Mouse (Mus musculus) neural tube, embryonic 12.5 days (tissue): ENCODE results near the gene Fgfr2. TPM values are rescaled to one million over a fixed set of nuclear protein-coding genes. Genes with fewer than 3 reads are reported as not detected.

Experiments
- ATAC-seq: fragments of 200-750 bp; cut with Nextera tagmentation; 2 replicates; pipeline ENCODE4 v1.8.0; 2017; ENCODE audit warnings: low read depth, mild to moderate bottlenecking, moderate TSS enrichment, moderate library complexity; ENCODE audit not compliant: low FRiP score
- H3K27ac ChIP-seq: fragments of 300-500 bp; sonication (generic); 2 replicates; pipeline ENCODE4 v1.5.1; 2016
- H3K27me3 ChIP-seq: fragments of 300-500 bp; sonication (generic); replicated peaks from 2 replicates; pipeline ENCODE4 v1.6.1; 2016; ENCODE audit warnings: mild to moderate bottlenecking
- H3K36me3 ChIP-seq: fragments of 300-500 bp; sonication (generic); 2 replicates; pipeline ENCODE4 v1.6.1; 2016; ENCODE audit warnings: mild to moderate bottlenecking
- H3K4me1 ChIP-seq: fragments of 300-500 bp; sonication (generic); 2 replicates; pipeline ENCODE4 v1.6.1; 2016
- H3K4me2 ChIP-seq: fragments of 300-500 bp; sonication (generic); replicated peaks from 2 replicates; pipeline ENCODE4 v1.6.1; 2016; ENCODE audit warnings: mild to moderate bottlenecking
- H3K4me3 ChIP-seq: fragments of 300-500 bp; sonication (generic); 2 replicates; pipeline ENCODE4 v1.5.1; 2016
- H3K9ac ChIP-seq: fragments of 300-500 bp; sonication (generic); 2 replicates; pipeline ENCODE4 v1.6.1; 2016; ENCODE audit warnings: mild to moderate bottlenecking
- H3K9me3 ChIP-seq: fragments of 300-500 bp; sonication (generic); 2 replicates; pipeline ENCODE4 v1.6.1; 2016; ENCODE audit warnings: mild to moderate bottlenecking
- WGBS: fragments of 180-500 bp; shearing (Covaris S2); methylation state at CpG from one replicate; pipeline ENCODE4 v1.1.7; 2016; 5-methylcytosine and 5-hydroxymethylcytosine counted together
- polyA plus RNA-seq: library from polyadenylated mRNA; unstranded; fragments of >200 nt; fragmentation: Nextera tagmentation; extraction: Ambion mirVana; gene quantifications from 2 replicates; pipeline ENCODE4 v1.2.1, GENCODE M21; 2016

Gene Fgfr2
- polyA plus RNA-seq, 1 experiment from 2014 or later, result 65.0 TPM

GRCm38 (mm10) chr7:130985193-130985592 lies 2138.0 kb downstream of the Fgfr2 start:
- no peak for ATAC-seq
- Histone ChIP-seq H3K9me3 (no peaks in the 10 kb centered on the region), H3K4me1 (no peaks in the 10 kb centered on the region), H3K27ac (no peak overlapping the region), H3K36me3 (no peaks in the 10 kb centered on the region), H3K4me3 (no peak overlapping the region), H3K4me2 (no peak overlapping the region), H3K27me3 (no peaks in the 10 kb centered on the region), H3K9ac (no peak overlapping the region)
- WGBS, result 89% methylated on average over 12 of the region's 12 CpGs

- no peak overlapping the region for H3K9ac ChIP-seq
- H3K27ac ChIP-seq, result no peak overlapping the region
- H3K36me3 ChIP-seq, result no peaks in the 10 kb centered on the region
- H3K4me1 ChIP-seq, result no peaks in the 10 kb centered on the region
- H3K4me2 ChIP-seq, result no peak overlapping the region
- no peaks in the 10 kb centered on the region for H3K9me3 ChIP-seq
- H3K27me3 ChIP-seq, result no peaks in the 10 kb centered on the region
- WGBS, result 85% methylated on average over 7 of the region's 7 CpGs
- ATAC-seq, result no peak
- no peak overlapping the region for H3K4me3 ChIP-seq
These were observed 2138.9 kb downstream of the Fgfr2 start for GRCm38 (mm10) chr7:130984294-130984693.

- Histone ChIP-seq H3K27me3 (no peaks in the 10 kb centered on the region), H3K4me1 (no peaks in the 10 kb centered on the region), H3K27ac (no peak overlapping the region), H3K4me2 (no peak overlapping the region), H3K36me3 (no peaks in the 10 kb centered on the region), H3K9me3 (no peaks in the 10 kb centered on the region), H3K9ac (no peak overlapping the region), H3K4me3 (no peak overlapping the region)
- WGBS, result 82% methylated on average over 3 of the region's 3 CpGs
- ATAC-seq, result no peak
These were observed 2140.3 kb downstream of the Fgfr2 start for GRCm38 (mm10) chr7:130982881-130983280.

- ATAC-seq, result no peak
- Histone ChIP-seq H3K27ac (no peak overlapping the region), H3K4me3 (no peak overlapping the region), H3K27me3 (no peaks in the 10 kb centered on the region), H3K9me3 (no peaks in the 10 kb centered on the region), H3K4me2 (no peak overlapping the region), H3K4me1 (no peaks in the 10 kb centered on the region; the same call in 1 of the 2 replicates), H3K36me3 (no peaks in the 10 kb centered on the region), H3K9ac (no peak overlapping the region)
- WGBS, result 35% methylated on average over 4 of the region's 4 CpGs
These were observed 2140.8 kb downstream of the Fgfr2 start for GRCm38 (mm10) chr7:130982371-130982770.

- Histone ChIP-seq H3K4me2 (no peak overlapping the region), H3K9me3 (no peaks in the 10 kb centered on the region), H3K27ac (no peak overlapping the region), H3K36me3 (no peaks in the 10 kb centered on the region), H3K4me3 (no peak overlapping the region), H3K9ac (no peak overlapping the region), H3K4me1 (peaks cover 7% of the 10 kb centered on the region), H3K27me3 (no peaks in the 10 kb centered on the region)
- 96% methylated on average over 5 of the region's 5 CpGs for WGBS
- ATAC-seq, result no peak
These were observed 2143.0 kb downstream of the Fgfr2 start for GRCm38 (mm10) chr7:130980130-130980529.

GRCm38 (mm10) chr7:130978545-130978944 lies 2144.6 kb downstream of the Fgfr2 start:
- no peaks in the 10 kb centered on the region for H3K9me3 ChIP-seq
- H3K27me3 ChIP-seq, result no peaks in the 10 kb centered on the region
- H3K36me3 ChIP-seq, result no peaks in the 10 kb centered on the region
- H3K4me1 ChIP-seq, result peaks cover 7% of the 10 kb centered on the region
- no peak for ATAC-seq
- no peak overlapping the region for H3K9ac ChIP-seq
- no peak overlapping the region for H3K27ac ChIP-seq
- WGBS, result 83% methylated on average over 1 of the region's 1 CpGs
- H3K4me3 ChIP-seq, result no peak overlapping the region
- no peak overlapping the region for H3K4me2 ChIP-seq

- peaks cover 7% of the 10 kb centered on the region for H3K4me1 ChIP-seq
- no peak for ATAC-seq
- WGBS, result 81% methylated on average over 5 of the region's 5 CpGs
These were observed 2145.2 kb downstream of the Fgfr2 start for GRCm38 (mm10) chr7:130977794-130978521.

GRCm38 (mm10) chr7:130976305-130976935 lies 2146.7 kb downstream of the Fgfr2 start:
- Histone ChIP-seq H3K27me3 (no peaks in the 10 kb centered on the region), H3K4me1 (peaks cover 7% of the 10 kb centered on the region), H3K4me3 (no peak overlapping the region), H3K36me3 (no peaks in the 10 kb centered on the region), H3K4me2 (no peak overlapping the region), H3K9me3 (no peaks in the 10 kb centered on the region), H3K9ac (no peak overlapping the region), H3K27ac (no peak overlapping the region)
- no peak for ATAC-seq
- WGBS, result 43% methylated on average over 13 of the region's 13 CpGs

More at GRCm38 (mm10) chr7:130977794-130978521, 2145.2 kb downstream of the Fgfr2 start:
- no peak overlapping the region for H3K27ac ChIP-seq
- H3K27me3 ChIP-seq, result no peaks in the 10 kb centered on the region
- no peaks in the 10 kb centered on the region for H3K9me3 ChIP-seq
- H3K36me3 ChIP-seq, result no peaks in the 10 kb centered on the region
- no peak overlapping the region for H3K4me3 ChIP-seq
- no peak overlapping the region for H3K9ac ChIP-seq
- no peak overlapping the region for H3K4me2 ChIP-seq

GRCm38 (mm10) chr7:130972767-130973166 lies 2150.4 kb downstream of the Fgfr2 start:
- Histone ChIP-seq H3K36me3 (no peaks in the 10 kb centered on the region), H3K27ac (no peak overlapping the region), H3K9ac (no peak overlapping the region), H3K4me2 (no peak overlapping the region), H3K4me1 (peaks cover 7% of the 10 kb centered on the region), H3K9me3 (no peaks in the 10 kb centered on the region), H3K27me3 (no peaks in the 10 kb centered on the region), H3K4me3 (no peak overlapping the region)
- ATAC-seq, result no peak
- 85% methylated on average over 9 of the region's 9 CpGs for WGBS

- no peak overlapping the region for H3K9ac ChIP-seq
- no peaks in the 10 kb centered on the region for H3K27me3 ChIP-seq
- no peak for ATAC-seq
- H3K4me2 ChIP-seq, result no peak overlapping the region
- no peaks in the 10 kb centered on the region for H3K36me3 ChIP-seq
- no peak overlapping the region for H3K4me3 ChIP-seq
- WGBS, result 64% methylated on average over 3 of the region's 3 CpGs
- no peak overlapping the region for H3K27ac ChIP-seq
- H3K9me3 ChIP-seq, result no peaks in the 10 kb centered on the region
- H3K4me1 ChIP-seq, result no peaks in the 10 kb centered on the region
These were observed 2153.6 kb downstream of the Fgfr2 start for GRCm38 (mm10) chr7:130969507-130969906.

GRCm38 (mm10) chr7:130969076-130969475 lies 2154.1 kb downstream of the Fgfr2 start:
- H3K9ac ChIP-seq, result no peak overlapping the region
- no peaks in the 10 kb centered on the region for H3K36me3 ChIP-seq
- H3K9me3 ChIP-seq, result no peaks in the 10 kb centered on the region
- no peaks in the 10 kb centered on the region for H3K27me3 ChIP-seq
- no peak overlapping the region for H3K27ac ChIP-seq
- 92% methylated on average over 5 of the region's 5 CpGs for WGBS
- no peak for ATAC-seq
- no peak overlapping the region for H3K4me2 ChIP-seq
- no peak overlapping the region for H3K4me3 ChIP-seq
- no peaks in the 10 kb centered on the region for H3K4me1 ChIP-seq

GRCm38 (mm10) chr7:130968537-130968936 lies 2154.6 kb downstream of the Fgfr2 start:
- H3K4me1 ChIP-seq, result no peaks in the 10 kb centered on the region
- no peaks in the 10 kb centered on the region for H3K27me3 ChIP-seq
- H3K4me2 ChIP-seq, result no peak overlapping the region
- ATAC-seq, result no peak
- WGBS, result 70% methylated on average over 7 of the region's 7 CpGs
- H3K27ac ChIP-seq, result no peak overlapping the region
- no peak overlapping the region for H3K9ac ChIP-seq
- H3K9me3 ChIP-seq, result no peaks in the 10 kb centered on the region
- no peaks in the 10 kb centered on the region for H3K36me3 ChIP-seq
- no peak overlapping the region for H3K4me3 ChIP-seq

GRCm38 (mm10) chr7:130967901-130968300 lies 2155.2 kb downstream of the Fgfr2 start:
- 93% methylated on average over 6 of the region's 6 CpGs for WGBS
- no peaks in the 10 kb centered on the region for H3K4me1 ChIP-seq
- ATAC-seq, result no peak

More at GRCm38 (mm10) chr7:130967901-130968300, 2155.2 kb downstream of the Fgfr2 start:
- no peak overlapping the region for H3K4me3 ChIP-seq
- H3K36me3 ChIP-seq, result no peaks in the 10 kb centered on the region
- no peaks in the 10 kb centered on the region for H3K9me3 ChIP-seq
- H3K9ac ChIP-seq, result no peak overlapping the region
- H3K4me2 ChIP-seq, result no peak overlapping the region
- no peaks in the 10 kb centered on the region for H3K27me3 ChIP-seq
- no peak overlapping the region for H3K27ac ChIP-seq
